ENCODE assay signal across 23 mouse cellular contexts in genomic region chr5:122312942-122313684, GRCm38 (mm10). TPM values are rescaled to one million over a fixed set of nuclear protein-coding genes. Genes with fewer than 3 reads are reported as not detected.
A peak's percentile ranks its signal among the peaks of the same experiment; 100 is the strongest.
DNase-seq lines count a peak whose midpoint lies in the region; ATAC-seq and TF ChIP-seq lines count a peak whose summit lies in the region.
"Had no signal": no experiment of that assay in that cellular context is flagged by ENCODE, and none has a peak within 500 bp of the region (broad histone marks: within the 10 kb centered on the region; RNA-seq: fewer than 3 reads in every experiment).

No protein-coding gene starts in this region.

- ATAC-seq in kidney, embryonic 15.5 days (replicated peaks; ENCODE audit: low FRiP score), result no peak
- ATAC-seq in megakaryocyte, adult 5-6 weeks (ENCODE audit: poor library complexity, severe bottlenecking), result no peak
- ATAC-seq: activated CD4-positive, CD25-positive, alpha-beta regulatory T cell, adult 4 months; midbrain, embryonic 13.5 days; Patski had no signal

- H3K4me2 ChIP-seq in kidney, embryonic 15.5 days, result no peak overlapping the region
- H3K4me2 ChIP-seq: forebrain, embryonic 12.5 days; hindbrain, embryonic 15.5 days; limb, embryonic 15.5 days; lung, embryonic 14.5 days; midbrain, embryonic 13.5 days; neural tube, embryonic 15.5 days had no signal

- DNase-seq in gastrocnemius, postnatal 25 days, result peak; percentile 38
- no peak for DNase-seq in gastrocnemius, postnatal 36 days
- peak; percentile 77 for DNase-seq in kidney, adult 2 months
- peak; percentile 72 for DNase-seq in kidney, adult 9 months
- DNase-seq in thymus, postnatal 10 days (ENCODE audit: low spot score in 2 of 2), result peak; percentile 46 to 55
- DNase-seq in gastrocnemius, adult 8-10 months (ENCODE audit: low spot score in 2 of 2), result no peak
- DNase-seq: adrenal gland, postnatal 36 days; cerebellum, postnatal 14 days; heart, adult 11 months; layer of hippocampus, postnatal 36 days; lung, embryonic 14.5 days; right cerebral cortex, postnatal 4 days had no signal

- intact Hi-C loops in gastrocnemius, postnatal 36 days (cut with DNase I), result no loop called here

- peak overlapping the region; percentile 27 for H3K27ac ChIP-seq in kidney, adult 2 months (ENCODE audit: insufficient read depth, low read depth, low read length)
- H3K27ac ChIP-seq in kidney, embryonic 15.5 days, result no peak overlapping the region
- H3K27ac ChIP-seq: forebrain, embryonic 12.5 days; hindbrain, embryonic 15.5 days; limb, embryonic 15.5 days; macrophage; midbrain, embryonic 13.5 days; neural tube, embryonic 15.5 days had no signal

- no peak; the same call in 1 of the 2 replicates for TF ChIP-seq CTCF in kidney, adult 2 months (conservative IDR thresholded peaks at IDR 0.05; ENCODE audit: insufficient read depth, insufficient read length, low read depth, low read length)

- peaks cover 45% of the 10 kb centered on the region for H3K4me1 ChIP-seq in kidney, adult 2 months (ENCODE audit: control insufficient read depth, insufficient read depth, low read length)
- peaks cover 17% of the 10 kb centered on the region for H3K4me1 ChIP-seq in kidney, embryonic 15.5 days
- H3K4me1 ChIP-seq: forebrain, embryonic 12.5 days had no signal

- 61% methylated on average over 17 of the region's 17 CpGs for whole genome bisulfite sequencing in kidney, adult 2 months
- 83% methylated on average over 17 of the region's 17 CpGs for WGBS in kidney, embryonic 15.5 days

- no peaks in the 10 kb centered on the region for H3K27me3 ChIP-seq in kidney, adult 2 months (replicated peaks; ENCODE audit: control insufficient read depth, insufficient read depth, low read length)
- no peaks in the 10 kb centered on the region for H3K27me3 ChIP-seq in kidney, embryonic 15.5 days
- H3K27me3 ChIP-seq: forebrain, embryonic 12.5 days; hindbrain, embryonic 15.5 days; limb, embryonic 15.5 days; midbrain, embryonic 13.5 days; neural tube, embryonic 15.5 days; Patski had no signal

- no peak for TF ChIP-seq POLR2A in kidney, adult 2 months (IDR thresholded peaks at IDR 0.05; ENCODE audit: low read depth, low read length)

- no peaks in the 10 kb centered on the region for H3K36me3 ChIP-seq in kidney, adult 2 months (ENCODE audit: control insufficient read depth, insufficient read depth, low read length)
- H3K36me3 ChIP-seq in kidney, embryonic 15.5 days, result peaks cover 57% of the 10 kb centered on the region

- no peak overlapping the region for H3K9ac ChIP-seq in kidney, embryonic 15.5 days
- H3K9ac ChIP-seq: forebrain, embryonic 12.5 days; hindbrain, embryonic 15.5 days; limb, embryonic 15.5 days; lung, embryonic 14.5 days; midbrain, embryonic 13.5 days; neural tube, embryonic 15.5 days had no signal

- H3K9me3 ChIP-seq in kidney, embryonic 15.5 days (replicated peaks), result no peaks in the 10 kb centered on the region
- H3K9me3 ChIP-seq: forebrain, embryonic 12.5 days; hindbrain, embryonic 15.5 days; limb, embryonic 15.5 days; midbrain, embryonic 13.5 days; neural tube, embryonic 15.5 days had no signal

- H3K4me3 ChIP-seq in kidney, adult 2 months (ENCODE audit: insufficient read depth, low read depth, low read length), result no peak overlapping the region
- no peak overlapping the region for H3K4me3 ChIP-seq in kidney, embryonic 15.5 days (replicated peaks)
- H3K4me3 ChIP-seq: forebrain, embryonic 12.5 days; hindbrain, embryonic 15.5 days; limb, embryonic 15.5 days; midbrain, embryonic 13.5 days; myocyte; neural tube, embryonic 15.5 days had no signal

RNA-seq across cellular contexts. Expression of gene Pptc7, which starts 28.9 kb away (rescaled TPM):
- total RNA-seq in gastrocnemius, postnatal 25 days (2021), result 10 to 100 TPM; 78.9 to 87.0 TPM
- 100 to 1,000 TPM in 1 of 2 experiments, 10 to 100 TPM in 1; 93.8 to 103 TPM for total RNA-seq in gastrocnemius, postnatal 36 days (2021)
- 28.8 and 31.7 TPM in 2 replicates for polyA plus RNA-seq in kidney, adult 2 months (2012; rRNA removed)
- polyA plus RNA-seq in kidney, embryonic 15.5 days (2015; fragmentation: Nextera tagmentation; extraction: Ambion mirVana), result 8.2 and 9.1 TPM in 2 replicates
- 18.6 and 18.8 TPM in 2 replicates for total RNA-seq in megakaryocyte, adult 5-6 weeks (2015)
- 19.9 and 22.0 TPM in 2 replicates for total RNA-seq in megakaryocyte, adult 5-6 weeks (2017)
- 100 to 1,000 TPM in 2 of 4 experiments, 10 to 100 TPM in 2; 91.8 to 110 (median 100.0) TPM for total RNA-seq in gastrocnemius, adult 8-10 months (2022)

RNA-seq across cellular contexts. Expression of gene Rad9b, which starts 40.9 kb away (rescaled TPM):
- under 1 TPM; 0.23 to 0.35 TPM for total RNA-seq in gastrocnemius, postnatal 25 days (2021)
- under 1 TPM; 0.42 to 0.54 TPM for total RNA-seq in gastrocnemius, postnatal 36 days (2021)
- polyA plus RNA-seq in kidney, adult 2 months (2012; rRNA removed), result 4.2 and 4.5 TPM in 2 replicates
- 9.6 and 11.9 TPM in 2 replicates for polyA plus RNA-seq in kidney, embryonic 15.5 days (2015; fragmentation: Nextera tagmentation; extraction: Ambion mirVana)
- total RNA-seq in megakaryocyte, adult 5-6 weeks (2015), result 0.82 and 1.6 TPM in 2 replicates
- total RNA-seq in megakaryocyte, adult 5-6 weeks (2017), result 1.5 and 2.6 TPM in 2 replicates
- under 1 TPM; 0.13 to 0.63 (median 0.42) TPM for total RNA-seq in gastrocnemius, adult 8-10 months (2022)

RNA-seq across cellular contexts. Expression of gene Vps29, which starts 41.1 kb away (rescaled TPM):
- 10 to 100 TPM; 38.2 to 39.6 TPM for total RNA-seq in gastrocnemius, postnatal 25 days (2021)
- 10 to 100 TPM; 36.2 to 41.3 TPM for total RNA-seq in gastrocnemius, postnatal 36 days (2021)
- polyA plus RNA-seq in kidney, adult 2 months (2012; rRNA removed), result 111 and 133 TPM in 2 replicates
- polyA plus RNA-seq in kidney, embryonic 15.5 days (2015; fragmentation: Nextera tagmentation; extraction: Ambion mirVana), result 218 and 230 TPM in 2 replicates
- total RNA-seq in megakaryocyte, adult 5-6 weeks (2015), result 131 and 151 TPM in 2 replicates
- 83.5 and 101 TPM in 2 replicates for total RNA-seq in megakaryocyte, adult 5-6 weeks (2017)
- total RNA-seq in gastrocnemius, adult 8-10 months (2022), result 10 to 100 TPM; 44.0 to 51.2 (median 46.4) TPM

RNA-seq across cellular contexts. Expression of gene Tctn1, which starts 48.9 kb away (rescaled TPM):
- 1 to 10 TPM; 1.9 to 2.2 TPM for total RNA-seq in gastrocnemius, postnatal 25 days (2021)
- 1 to 10 TPM; 1.6 to 2.2 TPM for total RNA-seq in gastrocnemius, postnatal 36 days (2021)
- 18.2 and 23.2 TPM in 2 replicates for polyA plus RNA-seq in kidney, adult 2 months (2012; rRNA removed)
- 6.4 and 6.7 TPM in 2 replicates for polyA plus RNA-seq in kidney, embryonic 15.5 days (2015; fragmentation: Nextera tagmentation; extraction: Ambion mirVana)
- total RNA-seq in megakaryocyte, adult 5-6 weeks (2015), result 3.2 and 4.3 TPM in 2 replicates
- 3.5 and 6.5 TPM in 2 replicates for total RNA-seq in megakaryocyte, adult 5-6 weeks (2017)
- total RNA-seq in gastrocnemius, adult 8-10 months (2022), result 1 to 10 TPM; 1.4 to 2.1 (median 1.7) TPM

RNA-seq across cellular contexts. Expression of gene Gpn3, which starts 58.6 kb away (rescaled TPM):
- 10 to 100 TPM; 20.4 to 21.4 TPM for total RNA-seq in gastrocnemius, postnatal 25 days (2021)
- 10 to 100 TPM; 22.4 to 23.8 TPM for total RNA-seq in gastrocnemius, postnatal 36 days (2021)
- 28.2 and 28.8 TPM in 2 replicates for polyA plus RNA-seq in kidney, adult 2 months (2012; rRNA removed)
- 69.7 and 74.6 TPM in 2 replicates for polyA plus RNA-seq in kidney, embryonic 15.5 days (2015; fragmentation: Nextera tagmentation; extraction: Ambion mirVana)
- 27.0 and 32.5 TPM in 2 replicates for total RNA-seq in megakaryocyte, adult 5-6 weeks (2015)
- total RNA-seq in megakaryocyte, adult 5-6 weeks (2017), result 18.5 and 19.7 TPM in 2 replicates
- 10 to 100 TPM; 29.1 to 36.2 (median 32.2) TPM for total RNA-seq in gastrocnemius, adult 8-10 months (2022)

Comparison
In these comparisons a context has a peak if more than half of its experiments do, and no peak if none do; other contexts are left out.
1. DNase-seq: peak in gastrocnemius, postnatal 25 days (single experiment), kidney, adult 2 months (single experiment), kidney, adult 9 months (single experiment) and thymus, postnatal 10 days (2 of 2); none in gastrocnemius, postnatal 36 days (0 of 2) and gastrocnemius, adult 8-10 months (0 of 2).